Mouse (Mus musculus) neutrophil, adult 5-6 weeks (primary cell): ENCODE data around the gene Purb. TPM values are rescaled to one million over a fixed set of nuclear protein-coding genes. Genes with fewer than 3 reads are reported as not detected.

Experiments used
- total RNA-seq: library from RNA; stranded (forward); fragments of 200-1000 nt; gene quantifications from 2 replicates; pipeline ENCODE4 v1.2.3, GENCODE M21; 2017

Purb gene
- total RNA-seq, 1 experiment from 2014 or later, result 73.4 TPM

Other genes with a start within 250 kb of the Purb start
- gene Npc1l1, start 245.8 kb downstream of the Purb start, total RNA-seq, result 0.12 TPM in 1 of 2 replicates, not detected in the other
- 15.7 and 21.4 TPM in 2 replicates for gene Ddx56, start 208.1 kb downstream of the Purb start, total RNA-seq
- gene Tmed4, start 201.0 kb downstream of the Purb start, total RNA-seq, result 28.6 and 39.8 TPM in 2 replicates
- gene Ogdh, start 184.3 kb downstream of the Purb start, total RNA-seq, result 97.5 and 110 TPM in 2 replicates
- 29.6 and 32.9 TPM in 2 replicates for gene Zmiz2, start 86.8 kb downstream of the Purb start, total RNA-seq
- gene Ppia, start 60.5 kb downstream of the Purb start, total RNA-seq, result 569 and 595 TPM in 2 replicates
- gene H2afv, start 31.5 kb downstream of the Purb start, total RNA-seq, result 41.4 and 46.2 TPM in 2 replicates
- gene Myo1g, start 45.0 kb upstream of the Purb start, total RNA-seq, result 169 and 182 TPM in 2 replicates
- 297 and 309 TPM in 2 replicates for gene Ccm2, start 71.0 kb upstream of the Purb start, total RNA-seq
- 0.12 TPM in 2 replicates for gene Nacad, start 130.1 kb upstream of the Purb start, total RNA-seq
- gene Tbrg4, start 150.2 kb upstream of the Purb start, total RNA-seq, result 22.5 and 27.6 TPM in 2 replicates
- not detected in 2 replicates for gene Wap, start 162.7 kb upstream of the Purb start, total RNA-seq
- gene Ramp3, start 182.6 kb upstream of the Purb start, total RNA-seq, result 0.37 TPM in 1 of 2 replicates, not detected in the other